Mouse (Mus musculus): ENCODE measurements at regions not wholly inside any gene's neighbourhood (a gene's known extent, or its start where the extent isn't known, plus 50 kb on each side); places are given as distances from the start of the nearest gene placed in this dataset.

- TF ChIP-seq TAL1 (IDR thresholded peaks at IDR 0.05; ENCODE audit: low read length) (no peak), EP300 (IDR thresholded peaks at IDR 0.05; ENCODE audit: low read depth in 1 of 2, low read length in 2 of 2) (no peak), MAZ (IDR thresholded peaks at IDR 0.05; ENCODE audit: low read depth, low read length) (no peak), UBTF (IDR thresholded peaks at IDR 0.05; ENCODE audit: borderline replicate concordance, insufficient read depth, low read depth, low read length) (no peak), POLR2A (IDR thresholded peaks at IDR 0.05; ENCODE audit: control insufficient read depth in 1 of 2, insufficient read depth in 1 of 2, low read depth in 1 of 2, low read length in 2 of 2, poor library complexity in 1 of 2) (no peak), CTCF (IDR thresholded peaks at IDR 0.05 in 2 of 3, conservative IDR thresholded peaks at IDR 0.05 in 1 of 3; ENCODE audit: control insufficient read depth in 1 of 3, insufficient read depth in 1 of 3, low read depth in 2 of 3, low read length in 3 of 3, poor library complexity in 1 of 3, severe bottlenecking in 1 of 3) (no peak), POLR2AphosphoS2 (IDR thresholded peaks at IDR 0.05; ENCODE audit: low read length) (no peak), SMC3 (IDR thresholded peaks at IDR 0.05; ENCODE audit: low read depth, low read length) (no peak), MEF2A (IDR thresholded peaks at IDR 0.05; ENCODE audit: extremely low read depth, insufficient replicate concordance, low read depth, low read length, poor library complexity, severe bottlenecking) (no peak), ZKSCAN1 (IDR thresholded peaks at IDR 0.05; ENCODE audit: low read depth, low read length) (no peak)
These were observed 210.4 kb upstream of the Pkn2 start for GRCm38 (mm10) chr3:143092206-143092605.
